Mouse (Mus musculus): Measurements from ENCODE around the gene Gm43064.

DNA sequence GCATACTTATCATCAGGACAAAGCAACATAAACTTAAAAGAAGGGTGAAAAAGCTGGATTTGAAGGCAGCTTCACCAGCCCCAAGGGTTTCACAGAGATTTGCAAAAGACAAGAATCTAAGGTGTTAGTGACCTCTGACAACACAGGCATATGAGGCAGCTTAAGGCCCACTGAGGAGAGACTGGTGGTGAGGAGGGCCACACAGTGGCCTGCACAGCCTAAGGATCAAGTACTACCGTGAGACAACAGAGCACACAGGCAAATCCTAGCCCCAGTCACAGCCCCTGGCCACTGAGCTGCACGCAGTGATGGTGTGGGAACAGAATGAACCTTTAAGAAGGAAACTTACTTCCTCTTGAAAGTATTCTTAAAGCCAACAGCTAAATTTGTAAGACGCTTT is 35.9 kb upstream of the Gm43064 start:
- no peak for TF ChIP-seq POLR2A (IDR thresholded peaks at IDR 0.05; ENCODE audit: borderline replicate concordance, insufficient read depth, low read length)
- no peak for TF ChIP-seq CTCF (IDR thresholded peaks at IDR 0.05; ENCODE audit: borderline replicate concordance, insufficient read depth, low read depth, low read length)
